Mouse (Mus musculus) midbrain, embryonic 10.5 days (tissue): ENCODE data around the gene Itgb7. TPM values are rescaled to one million over a fixed set of nuclear protein-coding genes. Genes with fewer than 3 reads are reported as not detected.
A peak's percentile ranks its signal among the peaks of the same experiment; 100 is the strongest.

Source experiments
- DNase-seq: peaks from one replicate; pipeline ENCODE4 v3.0.0-alpha.2; 2017; ENCODE audit warnings: low spot score
- H3K27ac ChIP-seq: fragments of 300-500 bp; sonication (generic); replicated peaks from 2 replicates; pipeline ENCODE4 v1.5.1; 2016; ENCODE audit warnings: mild to moderate bottlenecking
- H3K27me3 ChIP-seq: fragments of 300-500 bp; sonication (generic); 2 replicates; pipeline ENCODE4 v1.6.1; 2016; ENCODE audit warnings: low read depth, mild to moderate bottlenecking; ENCODE audit not compliant: poor library complexity, severe bottlenecking
- H3K36me3 ChIP-seq: fragments of 300-500 bp; sonication (generic); 2 replicates; pipeline ENCODE4 v1.6.1; 2016; ENCODE audit warnings: mild to moderate bottlenecking, moderate library complexity
- H3K4me1 ChIP-seq: fragments of 300-500 bp; sonication (generic); 2 replicates; pipeline ENCODE4 v1.6.1; 2016
- H3K4me3 ChIP-seq: fragments of 300-500 bp; sonication (generic); 2 replicates; pipeline ENCODE4 v1.5.1; 2016; ENCODE audit warnings: mild to moderate bottlenecking, moderate library complexity
- H3K9me3 ChIP-seq: fragments of 300-500 bp; sonication (generic); replicated peaks from 2 replicates; pipeline ENCODE4 v1.6.1; 2016; ENCODE audit warnings: mild to moderate bottlenecking
- WGBS: fragments of 180-500 bp; shearing (Covaris S2); methylation state at CpG from one replicate; pipeline ENCODE4 v1.1.7; 2016; 5-methylcytosine and 5-hydroxymethylcytosine counted together
- polyA plus RNA-seq: library from polyadenylated mRNA; unstranded; fragments of >200 nt; fragmentation: Nextera tagmentation; extraction: Ambion mirVana; gene quantifications from 2 replicates; pipeline ENCODE4 v1.2.1, GENCODE M21; 2016

The Itgb7 gene
- polyA plus RNA-seq, result 0.31 and 0.56 TPM in 2 replicates

DNA sequence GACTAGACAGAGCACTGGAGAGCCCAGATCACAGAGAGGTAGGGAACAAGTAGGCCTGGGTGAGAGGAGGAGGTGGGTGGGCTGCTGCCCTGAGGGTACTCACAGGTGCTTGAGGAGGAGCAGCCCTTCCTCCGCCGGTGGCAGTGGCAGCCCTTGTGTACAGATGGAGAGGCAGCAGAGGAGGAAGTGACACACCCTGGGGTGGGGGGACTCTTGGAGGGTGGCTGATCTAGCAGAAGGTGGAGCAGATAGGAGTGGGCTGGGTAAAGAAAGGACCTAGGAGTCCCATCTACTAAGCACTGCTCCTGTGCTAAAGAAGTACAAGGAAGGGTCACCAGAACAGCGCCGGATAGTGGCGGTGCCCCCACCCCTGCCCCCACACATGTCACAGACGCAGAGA is at the start of gene Itgb7:
Gene Itgb7, minus strand, starts transcription at position 197 of the 400 bp plus-strand sequence.
- no peak for DNase-seq
- H3K27ac ChIP-seq, result no peak within 1 kb of the TSS
- H3K36me3 ChIP-seq, result no peaks in the 10 kb centered on the region
- no peaks in the 10 kb centered on the region for H3K27me3 ChIP-seq
- WGBS, result 59% methylated on average over 6 of the region's 6 CpGs
- no peaks in the 10 kb centered on the region for H3K9me3 ChIP-seq
- H3K4me1 ChIP-seq, result peaks cover 36% of the 10 kb centered on the region
- no peak within 1 kb of the TSS for H3K4me3 ChIP-seq

DNA sequence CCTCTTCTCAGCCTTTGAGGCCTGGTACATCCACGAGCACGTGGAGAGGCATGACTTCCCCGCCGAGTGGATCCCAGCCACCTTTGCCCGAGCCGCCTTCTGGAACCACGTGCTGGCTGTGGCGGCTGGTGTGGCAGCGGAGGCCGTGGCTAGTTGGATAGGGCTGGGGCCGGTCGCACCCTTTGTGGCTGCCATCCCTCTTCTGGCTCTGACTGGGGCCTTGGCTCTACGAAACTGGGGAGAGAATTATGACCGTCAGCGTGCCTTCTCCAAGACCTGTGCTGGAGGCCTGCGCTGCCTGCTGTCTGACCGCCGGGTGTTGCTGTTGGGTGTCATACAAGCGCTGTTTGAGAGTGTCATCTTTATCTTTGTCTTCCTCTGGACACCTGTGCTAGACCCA is 48.9 kb upstream of the Itgb7 start:
- no peaks in the 10 kb centered on the region for H3K27me3 ChIP-seq
- peaks cover 27% of the 10 kb centered on the region for H3K36me3 ChIP-seq
- H3K27ac ChIP-seq, result no peak overlapping the region
- WGBS, result 97% methylated on average over 19 of the region's 19 CpGs
- H3K4me1 ChIP-seq, result peaks cover 24% of the 10 kb centered on the region
- no peak for DNase-seq
- no peaks in the 10 kb centered on the region for H3K9me3 ChIP-seq
- peak overlapping the region; percentile 95 for H3K4me3 ChIP-seq

DNA sequence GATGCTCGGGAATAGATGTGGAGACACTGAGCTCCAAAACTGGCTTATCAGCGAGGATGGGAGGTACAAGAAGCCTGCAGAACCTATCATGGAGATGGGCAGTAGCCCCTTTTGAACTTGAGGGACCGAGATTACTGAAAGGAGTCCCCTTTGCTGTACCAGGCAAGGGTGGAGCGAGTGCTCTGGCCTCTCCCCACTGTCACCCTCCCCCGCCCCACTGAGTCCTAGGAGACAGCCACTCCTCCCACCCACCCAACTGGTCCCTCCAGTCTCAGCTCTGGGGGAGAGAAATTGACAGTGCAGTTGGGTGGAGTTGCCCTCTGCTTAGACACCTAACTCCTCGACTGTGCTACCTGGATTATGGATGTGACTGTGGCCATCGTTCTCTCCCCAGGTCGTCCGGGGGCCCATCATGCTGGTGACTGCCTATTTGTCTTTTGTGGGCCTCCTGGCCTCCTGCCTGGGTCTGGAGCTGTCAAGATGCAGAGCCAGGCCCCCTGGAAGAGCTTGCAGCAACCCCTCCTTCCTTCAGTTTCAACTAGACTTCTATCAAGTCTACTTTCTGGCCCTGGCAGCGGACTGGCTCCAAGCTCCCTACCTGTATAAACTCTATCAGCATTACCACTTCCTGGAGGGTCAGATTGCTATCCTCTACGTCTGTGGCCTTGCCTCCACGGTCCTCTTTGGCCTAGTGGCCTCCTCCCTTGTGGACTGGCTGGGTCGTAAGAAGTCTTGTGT is 48.2 kb upstream of the Itgb7 start:
- peak overlapping the region; percentile 95 for H3K4me3 ChIP-seq
- no peaks in the 10 kb centered on the region for H3K27me3 ChIP-seq
- H3K9me3 ChIP-seq, result no peaks in the 10 kb centered on the region
- H3K4me1 ChIP-seq, result peaks cover 24% of the 10 kb centered on the region
- H3K27ac ChIP-seq, result peak overlapping the region; percentile 94
- WGBS, result 34% methylated on average over 13 of the region's 13 CpGs
- no peak for DNase-seq
- peaks cover 27% of the 10 kb centered on the region for H3K36me3 ChIP-seq

DNA sequence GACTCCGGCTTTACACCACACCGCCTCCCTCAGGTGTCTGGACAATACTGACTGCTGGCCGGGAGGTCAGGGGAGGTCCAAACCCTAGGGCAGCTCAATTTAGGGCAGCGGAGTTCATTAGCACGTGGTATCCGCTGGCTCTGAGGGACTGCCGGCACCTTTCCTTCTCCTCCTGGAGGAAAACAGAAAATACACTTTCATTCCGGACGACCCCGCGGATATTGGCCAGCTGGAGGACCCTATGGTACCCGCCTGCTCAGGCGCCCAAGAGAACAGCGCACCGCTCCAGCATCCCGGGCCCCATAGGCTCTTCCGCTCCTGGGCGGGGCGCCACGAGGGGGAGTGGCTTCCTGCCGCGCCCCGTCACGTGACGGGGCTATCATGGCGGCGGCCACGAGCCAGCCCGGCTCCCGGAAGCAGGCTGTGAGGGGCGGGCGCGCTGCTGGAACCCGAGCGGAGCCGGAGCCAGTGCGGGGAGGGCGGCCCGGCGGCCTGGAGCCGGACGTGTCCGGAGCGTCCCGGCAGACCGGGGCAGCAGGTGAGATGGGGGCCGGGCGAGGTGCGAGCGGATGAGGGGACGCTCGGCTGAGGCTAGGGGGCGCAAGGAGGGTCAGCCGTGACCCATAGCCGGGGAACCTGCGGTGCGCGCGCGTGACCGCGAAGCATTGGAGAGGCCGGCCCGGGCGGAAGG is 47.5 kb upstream of the Itgb7 start, which contains the start of gene Mfsd5:
Gene Mfsd5, plus strand, starts transcription at position 363 of the 691 bp plus-strand sequence.
- WGBS, result under 1% methylated on average over 65 of the region's 65 CpGs
- peak within 1 kb of the TSS; percentile 94 for H3K27ac ChIP-seq
- H3K4me1 ChIP-seq, result peaks cover 24% of the 10 kb centered on the region
- no peaks in the 10 kb centered on the region for H3K27me3 ChIP-seq
- H3K36me3 ChIP-seq, result peaks cover 27% of the 10 kb centered on the region
- no peaks in the 10 kb centered on the region for H3K9me3 ChIP-seq
- DNase-seq, result peak; percentile 93
- peak within 1 kb of the TSS; percentile 95 for H3K4me3 ChIP-seq

DNA sequence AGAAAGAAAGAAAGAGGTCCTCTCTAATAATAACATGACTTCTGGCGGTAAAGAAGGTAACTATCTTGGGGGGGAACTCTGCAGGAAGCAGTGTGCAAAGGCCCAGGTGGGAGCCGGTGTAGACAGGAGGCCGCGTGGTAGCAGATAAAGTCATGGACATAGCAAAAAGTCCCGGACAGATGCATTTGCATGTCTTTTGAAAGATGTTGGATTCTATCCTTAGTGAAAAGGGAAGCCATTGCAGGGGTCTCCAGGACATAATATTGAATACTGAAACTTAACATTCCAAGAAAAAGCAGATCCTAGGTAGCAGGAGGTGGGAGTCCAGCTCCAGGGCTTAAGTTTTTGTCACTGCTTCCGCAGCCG is 47.0 kb upstream of the Itgb7 start:
- Histone ChIP-seq H3K27ac (peak overlapping the region; percentile 94), H3K9me3 (no peaks in the 10 kb centered on the region), H3K27me3 (no peaks in the 10 kb centered on the region), H3K36me3 (peaks cover 27% of the 10 kb centered on the region), H3K4me3 (peak overlapping the region; percentile 95), H3K4me1 (peaks cover 24% of the 10 kb centered on the region)
- 38% methylated on average over 7 of the region's 7 CpGs for WGBS
- no peak for DNase-seq

DNA sequence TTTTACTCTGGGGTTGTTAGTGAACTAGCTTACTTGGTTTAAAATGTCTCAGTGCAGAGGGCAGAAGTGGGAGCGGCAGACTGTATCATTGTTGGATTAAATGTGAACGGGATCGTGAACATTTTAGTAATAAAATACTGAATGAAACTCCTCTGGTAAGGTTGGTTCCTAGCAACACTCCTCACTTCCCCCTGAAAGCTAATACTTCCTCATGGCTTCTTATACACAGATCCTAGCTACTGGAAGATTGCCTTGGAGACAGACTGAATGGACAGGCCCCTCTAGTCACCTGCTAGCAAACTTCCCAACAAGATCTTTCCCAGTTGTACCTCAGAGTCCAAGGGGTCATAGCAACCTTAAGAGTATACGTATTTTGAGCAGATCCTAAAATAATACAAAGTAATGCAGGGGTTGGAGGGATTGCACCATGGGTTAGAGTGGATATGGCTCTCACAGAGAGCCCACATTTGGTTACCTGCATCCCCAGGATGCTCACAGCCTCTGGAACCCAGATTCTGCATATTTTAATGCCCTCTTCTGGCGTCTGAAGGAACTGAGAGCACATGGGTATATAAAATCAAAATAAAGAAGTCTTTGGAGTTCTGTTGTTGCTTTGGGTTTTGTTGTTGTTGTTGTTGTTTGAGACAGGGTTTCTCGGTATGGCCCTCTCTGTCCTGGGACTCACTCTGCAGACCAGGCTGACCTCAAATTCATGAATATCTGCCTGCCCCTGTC is 42.4 kb upstream of the Itgb7 start:
- no peak for DNase-seq
- Histone ChIP-seq H3K4me3 (no peak overlapping the region), H3K27ac (no peak overlapping the region), H3K4me1 (peaks cover 26% of the 10 kb centered on the region), H3K36me3 (no peaks in the 10 kb centered on the region), H3K27me3 (peaks cover 25% of the 10 kb centered on the region), H3K9me3 (no peaks in the 10 kb centered on the region)
- WGBS, result 73% methylated on average over 6 of the region's 6 CpGs

- Histone ChIP-seq H3K36me3 (no peaks in the 10 kb centered on the region), H3K9me3 (no peaks in the 10 kb centered on the region), H3K27me3 (peaks cover 25% of the 10 kb centered on the region), H3K4me1 (peaks cover 19% of the 10 kb centered on the region), H3K4me3 (no peak overlapping the region), H3K27ac (no peak overlapping the region)
- 21% methylated on average over 3 of the region's 3 CpGs for WGBS
- no peak for DNase-seq
Measured at GRCm38 (mm10) chr15:102271441-102271840, 39.7 kb upstream of the Itgb7 start.

DNA sequence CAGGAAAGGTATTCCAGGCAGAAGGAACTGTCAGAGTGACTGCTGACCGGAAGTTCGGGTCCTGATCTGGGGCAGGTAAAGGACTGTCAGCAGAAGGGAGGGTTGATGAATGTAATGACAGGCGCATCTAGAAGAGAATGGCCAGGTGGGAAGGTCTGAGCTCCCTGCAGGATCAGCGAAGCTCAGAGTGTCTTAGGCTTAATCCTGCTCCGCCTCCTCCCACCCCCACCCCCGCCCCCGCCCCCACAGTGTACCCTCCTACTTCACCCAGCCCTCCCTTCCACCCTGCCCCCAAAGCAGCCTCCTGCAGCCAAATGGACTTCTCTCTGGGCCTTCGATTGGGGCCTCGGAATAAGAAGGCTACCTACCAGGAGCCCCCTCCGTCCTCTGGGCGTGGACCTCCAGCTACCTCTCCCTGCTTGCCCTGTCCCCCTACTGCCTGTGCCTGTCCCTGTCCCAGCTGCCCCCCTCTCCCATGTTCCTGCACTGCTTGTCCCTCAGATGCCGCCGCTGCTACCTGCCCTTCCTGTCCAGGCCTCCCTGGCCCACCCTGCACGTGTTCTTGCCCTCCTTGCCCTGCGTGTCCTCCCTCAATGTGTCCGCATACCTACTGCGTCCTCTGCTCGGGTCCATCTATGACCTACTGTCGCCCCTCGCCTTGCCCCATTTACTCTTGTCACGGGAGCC is 38.7 kb upstream of the Itgb7 start, which contains the start of gene Gm9918:
Gene Gm9918, plus strand, starts transcription at position 290 of the 687 bp plus-strand sequence.
- peak within 1 kb of the TSS; percentile 45 for H3K4me3 ChIP-seq
- WGBS, result 4% methylated on average over 21 of the region's 21 CpGs
- peak; percentile 26 for DNase-seq

GRCm38 (mm10) chr15:102265548-102265947 is 33.8 kb upstream of the Itgb7 start:
- no peak overlapping the region for H3K4me3 ChIP-seq
- H3K4me1 ChIP-seq, result peaks cover 8% of the 10 kb centered on the region
- no peaks in the 10 kb centered on the region for H3K36me3 ChIP-seq
- peaks cover 27% of the 10 kb centered on the region for H3K27me3 ChIP-seq
- H3K9me3 ChIP-seq, result no peaks in the 10 kb centered on the region
- no peak overlapping the region for H3K27ac ChIP-seq
- 94% methylated on average over 5 of the region's 5 CpGs for WGBS
- DNase-seq, result no peak

More for the DNA sequence above, 38.7 kb upstream of the Itgb7 start, which contains the start of gene Gm9918:
- Histone ChIP-seq H3K27me3 (peaks cover 25% of the 10 kb centered on the region), H3K9me3 (no peaks in the 10 kb centered on the region), H3K4me1 (peaks cover 19% of the 10 kb centered on the region), H3K36me3 (no peaks in the 10 kb centered on the region), H3K27ac (peak within 1 kb of the TSS; percentile 68)

GRCm38 (mm10) chr15:102263037-102263436 is 31.3 kb upstream of the Itgb7 start:
- DNase-seq, result no peak
- WGBS, result 81% methylated on average over 2 of the region's 2 CpGs
- peaks cover 17% of the 10 kb centered on the region for H3K4me1 ChIP-seq
- H3K27me3 ChIP-seq, result peaks cover 38% of the 10 kb centered on the region
- H3K4me3 ChIP-seq, result no peak overlapping the region
- no peak overlapping the region for H3K27ac ChIP-seq
- no peaks in the 10 kb centered on the region for H3K9me3 ChIP-seq
- no peaks in the 10 kb centered on the region for H3K36me3 ChIP-seq

DNA sequence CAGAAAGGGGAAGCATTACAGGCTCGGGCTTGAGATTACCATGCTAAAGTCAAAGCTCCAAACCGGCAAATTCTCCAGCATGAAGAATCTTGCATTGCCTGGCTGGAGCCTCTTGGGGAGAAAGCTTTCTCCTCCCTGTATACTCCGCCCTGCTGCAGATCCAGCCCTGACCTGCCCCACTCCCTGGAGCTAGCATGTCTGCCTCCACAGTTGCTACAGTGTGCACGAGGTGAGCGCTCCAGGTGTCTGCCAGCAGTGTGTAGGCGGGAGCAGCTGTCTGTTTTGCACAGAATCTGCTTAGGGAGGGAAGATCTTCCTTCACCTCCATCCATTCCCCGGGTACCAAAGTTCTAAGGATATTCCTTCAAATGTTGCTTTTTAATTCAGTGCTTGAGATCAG is 30.8 kb upstream of the Itgb7 start:
- no peak for DNase-seq
- no peak overlapping the region for H3K27ac ChIP-seq
- peaks cover 42% of the 10 kb centered on the region for H3K27me3 ChIP-seq
- H3K4me1 ChIP-seq, result peaks cover 21% of the 10 kb centered on the region
- H3K4me3 ChIP-seq, result no peak overlapping the region
- 48% methylated on average over 7 of the region's 7 CpGs for WGBS
- H3K9me3 ChIP-seq, result no peaks in the 10 kb centered on the region
- no peaks in the 10 kb centered on the region for H3K36me3 ChIP-seq
